Mouse (Mus musculus): ENCODE data around the gene Dapk1.

Dapk1 gene

GRCm38 (mm10) chr13:60737632-60738324 is 136.0 kb downstream of the Dapk1 start:
- peak; percentile 74 for DNase-seq (ENCODE audit: extremely low spot score, low spot score)

GRCm38 (mm10) chr13:60738429-60738828 is 136.7 kb downstream of the Dapk1 start:
- peak; percentile 71 for DNase-seq (ENCODE audit: extremely low spot score, low spot score)

GRCm38 (mm10) chr13:60740248-60740647 is 138.5 kb downstream of the Dapk1 start:
- DNase-seq (ENCODE audit: extremely low spot score, low spot score), result no peak

GRCm38 (mm10) chr13:60742611-60743010 is 140.9 kb downstream of the Dapk1 start:
- no peak for DNase-seq (ENCODE audit: extremely low spot score, low spot score)

- DNase-seq (ENCODE audit: extremely low spot score, low spot score), result no peak
Observed at GRCm38 (mm10) chr13:60743381-60744077, 141.8 kb downstream of the Dapk1 start.

GRCm38 (mm10) chr13:60744078-60744460 is 142.3 kb downstream of the Dapk1 start:
- DNase-seq (ENCODE audit: extremely low spot score, low spot score), result peak; percentile 86

GRCm38 (mm10) chr13:60744736-60745135 is 143.0 kb downstream of the Dapk1 start:
- DNase-seq (ENCODE audit: extremely low spot score, low spot score), result no peak

- no peak for DNase-seq (ENCODE audit: extremely low spot score, low spot score)
Observed at GRCm38 (mm10) chr13:60745358-60745757, 143.6 kb downstream of the Dapk1 start.

- DNase-seq (ENCODE audit: extremely low spot score, low spot score), result peak; percentile 41
Observed at GRCm38 (mm10) chr13:60746271-60746670, 144.5 kb downstream of the Dapk1 start.

GRCm38 (mm10) chr13:60747201-60747600 is 145.5 kb downstream of the Dapk1 start:
- no peak for DNase-seq (ENCODE audit: extremely low spot score, low spot score)

GRCm38 (mm10) chr13:60748556-60748955 is 146.8 kb downstream of the Dapk1 start:
- DNase-seq (ENCODE audit: extremely low spot score, low spot score), result no peak

- no peak for DNase-seq (ENCODE audit: extremely low spot score, low spot score)
Observed at GRCm38 (mm10) chr13:60750930-60751329, 149.2 kb downstream of the Dapk1 start.

- DNase-seq (ENCODE audit: extremely low spot score, low spot score), result no peak
Observed at GRCm38 (mm10) chr13:60753216-60753615, 151.5 kb downstream of the Dapk1 start.

GRCm38 (mm10) chr13:60755251-60755650 is 153.5 kb downstream of the Dapk1 start:
- DNase-seq (ENCODE audit: extremely low spot score, low spot score), result no peak

GRCm38 (mm10) chr13:60757292-60757691 is 155.5 kb downstream of the Dapk1 start:
- DNase-seq (ENCODE audit: extremely low spot score, low spot score), result no peak

- DNase-seq (ENCODE audit: extremely low spot score, low spot score), result peak; percentile 59
Observed at GRCm38 (mm10) chr13:60759136-60759535, 157.4 kb downstream of the Dapk1 start.

- no peak for DNase-seq (ENCODE audit: extremely low spot score, low spot score)
Observed at GRCm38 (mm10) chr13:60760392-60760791, 158.6 kb downstream of the Dapk1 start.

- no peak for DNase-seq (ENCODE audit: extremely low spot score, low spot score)
Observed at GRCm38 (mm10) chr13:60761161-60761560, 159.4 kb downstream of the Dapk1 start.

- DNase-seq (ENCODE audit: extremely low spot score, low spot score), result no peak
Observed at GRCm38 (mm10) chr13:60780534-60780933, 178.8 kb downstream of the Dapk1 start.

GRCm38 (mm10) chr13:60783301-60783700 is 181.6 kb downstream of the Dapk1 start:
- DNase-seq (ENCODE audit: extremely low spot score, low spot score), result no peak

- no peak for DNase-seq (ENCODE audit: extremely low spot score, low spot score)
Observed at GRCm38 (mm10) chr13:60786264-60786663, 184.5 kb downstream of the Dapk1 start, which contains the start of gene BC051665. Gene BC051665, minus strand, starts transcription at chr13:60786364.

GRCm38 (mm10) chr13:60789466-60789865 is 187.7 kb downstream of the Dapk1 start:
- no peak for DNase-seq (ENCODE audit: extremely low spot score, low spot score)

- no peak for DNase-seq (ENCODE audit: extremely low spot score, low spot score)
Observed at GRCm38 (mm10) chr13:60802749-60803148, 201.0 kb downstream of the Dapk1 start, which contains the start of gene Ctsll3. Gene Ctsll3, minus strand, starts transcription at chr13:60802849.

All from neural tube, embryonic 10.5 days (tissue).